Mouse (Mus musculus) stomach, postnatal 0 days (tissue): ENCODE measurements around the gene Gm10401. TPM values are rescaled to one million over a fixed set of nuclear protein-coding genes. Genes with fewer than 3 reads are reported as not detected.
A peak's percentile ranks its signal among the peaks of the same experiment; 100 is the strongest.

Experiments used
- ATAC-seq: fragments of 200-750 bp; cut with Nextera tagmentation; 2 replicates; pipeline ENCODE4 v1.8.0; 2017; ENCODE audit not compliant: low FRiP score, low TSS enrichment
- DNase-seq: peaks from one replicate; pipeline ENCODE4 v3.0.0-alpha.2; 2016; ENCODE audit warnings: low spot score
- H3K27ac ChIP-seq: fragments of 300-500 bp; sonication (generic); replicated peaks from 2 replicates; pipeline ENCODE4 v1.5.1; 2014; ENCODE audit warnings: mild to moderate bottlenecking, control low read depth
- H3K27me3 ChIP-seq: fragments of 300-500 bp; sonication (generic); 2 replicates; pipeline ENCODE4 v1.6.1; 2014; ENCODE audit warnings: low read length; ENCODE audit not compliant: control insufficient read depth, insufficient read depth
- H3K36me3 ChIP-seq: fragments of 300-500 bp; sonication (generic); 2 replicates; pipeline ENCODE4 v1.6.1; 2014; ENCODE audit warnings: low read length, mixed read lengths; ENCODE audit not compliant: control insufficient read depth, insufficient read depth
- H3K4me1 ChIP-seq: fragments of 300-500 bp; sonication (generic); replicated peaks from 2 replicates; pipeline ENCODE4 v1.6.1; 2014; ENCODE audit warnings: antibody characterized with exemption; ENCODE audit not compliant: control insufficient read depth, insufficient read depth
- H3K4me2 ChIP-seq: fragments of 300-500 bp; sonication (generic); replicated peaks from 2 replicates; pipeline ENCODE4 v1.6.1; 2014; ENCODE audit warnings: low read depth, mild to moderate bottlenecking, control low read depth, moderate library complexity
- H3K4me3 ChIP-seq: fragments of 300-500 bp; sonication (generic); 2 replicates; pipeline ENCODE4 v1.5.1; 2014; ENCODE audit warnings: low read depth, low read length, control low read depth
- H3K9ac ChIP-seq: fragments of 300-500 bp; sonication (generic); 2 replicates; pipeline ENCODE4 v1.6.1; 2014; ENCODE audit warnings: mild to moderate bottlenecking, low read length, control low read depth, mixed read lengths
- H3K9me3 ChIP-seq: fragments of 300-500 bp; sonication (generic); 2 replicates; pipeline ENCODE4 v1.6.1; 2016; ENCODE audit warnings: low read length; ENCODE audit not compliant: control insufficient read depth
- CTCF ChIP-seq: IDR thresholded peaks from 2 replicates; pipeline ENCODE4 v1.5.1; 2016; ENCODE audit warnings: antibody characterized with exemption, low read depth, mild to moderate bottlenecking, moderate library complexity
- EP300 ChIP-seq: optimal IDR thresholded peaks from 2 replicates; pipeline ENCODE3; 2016; ENCODE audit warnings: antibody characterized with exemption
- WGBS: fragments of 180-500 bp; shearing (Covaris S2); extraction: QIAGEN DNeasy Blood & Tissue Kit; methylation state at CpG from one replicate; pipeline ENCODE4 v1.1.7; 2014; 5-methylcytosine and 5-hydroxymethylcytosine counted together
- polyA plus RNA-seq: library from polyadenylated mRNA; unstranded; fragments of >200 nt; fragmentation: Nextera tagmentation; extraction: Ambion mirVana; gene quantifications from 2 replicates; pipeline ENCODE4 v1.2.1, GENCODE M21; 2015

Gm10401 gene
- 17.9 and 22.2 TPM in 2 replicates for polyA plus RNA-seq

GRCm38 (mm10) chr5:115098195-115098594 lies at the start of gene Gm10401:
Gene Gm10401, minus strand, starts transcription at chr5:115098295.
- H3K4me3 ChIP-seq: no peak within 1 kb of the TSS
- DNase-seq (no peak), ATAC-seq (no peak)
- no peak within 1 kb of the TSS for H3K4me2 ChIP-seq
- WGBS: 97% methylated on average over 8 of the region's 8 CpGs
- H3K4me1 ChIP-seq: no peaks in the 10 kb centered on the region
- no peak within 1 kb of the TSS for H3K27ac ChIP-seq
- H3K9ac ChIP-seq: no peak within 1 kb of the TSS
- H3K36me3 ChIP-seq: peaks cover 24% of the 10 kb centered on the region
- no peaks in the 10 kb centered on the region for H3K9me3 ChIP-seq
- H3K27me3 ChIP-seq: no peaks in the 10 kb centered on the region
- TF ChIP-seq CTCF (no peak), EP300 (no peak)

- ATAC-seq: no peak
- TF ChIP-seq EP300 (no peak), CTCF (no peak)
- Histone ChIP-seq H3K4me1 (no peaks in the 10 kb centered on the region), H3K27ac (no peak overlapping the region), H3K36me3 (peaks cover 27% of the 10 kb centered on the region), H3K9me3 (no peaks in the 10 kb centered on the region), H3K4me2 (no peak overlapping the region), H3K27me3 (no peaks in the 10 kb centered on the region), H3K4me3 (no peak overlapping the region), H3K9ac (no peak overlapping the region)
- DNase-seq: no peak
- 71% methylated on average over 3 of the region's 3 CpGs for WGBS
Observed at GRCm38 (mm10) chr5:115147388-115147787, 49.3 kb upstream of the Gm10401 start.

GRCm38 (mm10) chr5:115146747-115147130 lies 48.6 kb upstream of the Gm10401 start:
- Histone ChIP-seq H3K36me3 (peaks cover 27% of the 10 kb centered on the region), H3K27ac (no peak overlapping the region), H3K9ac (no peak overlapping the region), H3K9me3 (no peaks in the 10 kb centered on the region), H3K4me2 (no peak overlapping the region), H3K27me3 (no peaks in the 10 kb centered on the region), H3K4me1 (no peaks in the 10 kb centered on the region), H3K4me3 (no peak overlapping the region)
- no peak for TF ChIP-seq EP300
- no peak for TF ChIP-seq CTCF
- no peak for ATAC-seq
- DNase-seq: no peak

- no peak overlapping the region for H3K9ac ChIP-seq
- DNase-seq: no peak
- H3K4me1 ChIP-seq: no peaks in the 10 kb centered on the region
- H3K36me3 ChIP-seq: peaks cover 27% of the 10 kb centered on the region
- H3K9me3 ChIP-seq: no peaks in the 10 kb centered on the region
- TF ChIP-seq EP300: no peak
- H3K27ac ChIP-seq: no peak overlapping the region
- WGBS: 78% methylated on average over 6 of the region's 6 CpGs
- H3K27me3 ChIP-seq: no peaks in the 10 kb centered on the region
- H3K4me3 ChIP-seq: no peak overlapping the region
- ATAC-seq: no peak
- H3K4me2 ChIP-seq: no peak overlapping the region
Observed at GRCm38 (mm10) chr5:115145976-115146746, 48.1 kb upstream of the Gm10401 start.

- ATAC-seq: no peak
- Histone ChIP-seq H3K4me3 (no peak overlapping the region), H3K9ac (no peak overlapping the region), H3K9me3 (no peaks in the 10 kb centered on the region), H3K4me2 (no peak overlapping the region), H3K4me1 (no peaks in the 10 kb centered on the region), H3K27ac (no peak overlapping the region), H3K36me3 (peaks cover 22% of the 10 kb centered on the region), H3K27me3 (no peaks in the 10 kb centered on the region)
- WGBS: 70% methylated on average over 11 of the region's 11 CpGs
- DNase-seq: no peak
- TF ChIP-seq EP300 (no peak), CTCF (no peak)
Observed at GRCm38 (mm10) chr5:115145253-115145968, 47.3 kb upstream of the Gm10401 start.

- DNase-seq: no peak
- Histone ChIP-seq H3K4me1 (no peaks in the 10 kb centered on the region), H3K36me3 (peaks cover 16% of the 10 kb centered on the region), H3K4me2 (no peak overlapping the region), H3K4me3 (no peak overlapping the region), H3K9me3 (no peaks in the 10 kb centered on the region), H3K27me3 (no peaks in the 10 kb centered on the region), H3K27ac (0 out of 2 replicates have a peak overlapping the region, but pooled peaks have one; percentile 8), H3K9ac (no peak overlapping the region)
- TF ChIP-seq CTCF (no peak), EP300 (no peak)
- 71% methylated on average over 6 of the region's 6 CpGs for WGBS
- no peak for ATAC-seq
Observed at GRCm38 (mm10) chr5:115144471-115144870, 46.4 kb upstream of the Gm10401 start.
